Mouse (Mus musculus): Measurements from ENCODE around the gene Sec14l2. TPM values are rescaled to one million over a fixed set of nuclear protein-coding genes. Genes with fewer than 3 reads are reported as not detected.

Gene Sec14l2
- polyA plus RNA-seq, 2 experiments: 4.5 to 9.5 TPM

GRCm38 (mm10) chr11:4083316-4084078 is 39.7 kb downstream of the Sec14l2 start:
- H3K4me1 ChIP-seq (replicated peaks; ENCODE audit: control insufficient read depth in 2 of 2, insufficient read depth in 2 of 2, low read length in 1 of 2): no peaks in the 10 kb centered on the region
- H3K4me2 ChIP-seq (ENCODE audit: low read depth): no peak overlapping the region
- WGBS (ENCODE audit: insufficient replicate concordance): 32% methylated on average over 5 of the region's 5 CpGs
- H3K36me3 ChIP-seq (replicated peaks; ENCODE audit: control insufficient read depth, insufficient read depth, low read depth): no peaks in the 10 kb centered on the region
- no peak overlapping the region for H3K27ac ChIP-seq
- no peaks in the 10 kb centered on the region for H3K9me3 ChIP-seq (ENCODE audit: control insufficient read depth, low read length)
- DNase-seq (ENCODE audit: low read depth in 3 of 3, low spot score in 3 of 3): peak; percentile 36 to 46 (median 41)
- no peak overlapping the region for H3K4me3 ChIP-seq (ENCODE audit: insufficient read depth in 1 of 2, low read depth in 2 of 2, low read length in 2 of 2)
- no peak overlapping the region for H3K9ac ChIP-seq (replicated peaks)
- ATAC-seq (ENCODE audit: insufficient read depth): no peak
- TF ChIP-seq EP300 (IDR thresholded peaks at IDR 0.05; ENCODE audit: low read depth) (no peak), CTCF (IDR thresholded peaks at IDR 0.05; ENCODE audit: low read depth) (peak; percentile 87)
- H3K27me3 ChIP-seq (ENCODE audit: control insufficient read depth, insufficient read depth, low read length): no peaks in the 10 kb centered on the region

GRCm38 (mm10) chr11:4080219-4080618 is 43.0 kb downstream of the Sec14l2 start:
- Histone ChIP-seq H3K4me3 (ENCODE audit: insufficient read depth in 1 of 2, low read depth in 2 of 2, low read length in 2 of 2) (no peak overlapping the region), H3K4me1 (replicated peaks; ENCODE audit: control insufficient read depth in 2 of 2, insufficient read depth in 2 of 2, low read length in 1 of 2) (no peaks in the 10 kb centered on the region), H3K9ac (replicated peaks) (no peak overlapping the region), H3K9me3 (ENCODE audit: control insufficient read depth, low read length) (no peaks in the 10 kb centered on the region), H3K4me2 (ENCODE audit: low read depth) (no peak overlapping the region), H3K27ac (no peak overlapping the region), H3K36me3 (replicated peaks; ENCODE audit: control insufficient read depth, insufficient read depth, low read depth) (no peaks in the 10 kb centered on the region), H3K27me3 (ENCODE audit: control insufficient read depth, insufficient read depth, low read length) (no peaks in the 10 kb centered on the region)
- DNase-seq (ENCODE audit: low read depth in 3 of 3, low spot score in 3 of 3) (peak in 2 of 3 experiments; percentile 22), ATAC-seq (ENCODE audit: insufficient read depth) (no peak)
- TF ChIP-seq CTCF (IDR thresholded peaks at IDR 0.05; ENCODE audit: low read depth): peak; percentile 94
- TF ChIP-seq EP300 (IDR thresholded peaks at IDR 0.05; ENCODE audit: low read depth): no peak
- 10% methylated on average over 4 of the region's 4 CpGs for WGBS (ENCODE audit: insufficient replicate concordance)

GRCm38 (mm10) chr11:4078267-4078933 is 44.8 kb downstream of the Sec14l2 start:
- WGBS (ENCODE audit: insufficient replicate concordance): 56% methylated on average over 7 of the region's 7 CpGs
- ATAC-seq (ENCODE audit: insufficient read depth): no peak

GRCm38 (mm10) chr11:4076633-4077032 is 46.6 kb downstream of the Sec14l2 start:
- WGBS (ENCODE audit: insufficient replicate concordance): 14% methylated on average over 8 of the region's 8 CpGs
- ATAC-seq (ENCODE audit: insufficient read depth) (no peak), DNase-seq (ENCODE audit: low read depth in 3 of 3, low spot score in 3 of 3) (no peak)
- no peak overlapping the region for H3K4me2 ChIP-seq (ENCODE audit: low read depth)
- H3K4me1 ChIP-seq (replicated peaks; ENCODE audit: control insufficient read depth in 2 of 2, insufficient read depth in 2 of 2, low read length in 1 of 2): no peaks in the 10 kb centered on the region
- no peaks in the 10 kb centered on the region for H3K9me3 ChIP-seq (ENCODE audit: control insufficient read depth, low read length)
- no peaks in the 10 kb centered on the region for H3K27me3 ChIP-seq (ENCODE audit: control insufficient read depth, insufficient read depth, low read length)
- no peak overlapping the region for H3K9ac ChIP-seq (replicated peaks)
- H3K27ac ChIP-seq: no peak overlapping the region
- H3K36me3 ChIP-seq (replicated peaks; ENCODE audit: control insufficient read depth, insufficient read depth, low read depth): no peaks in the 10 kb centered on the region
- TF ChIP-seq CTCF (IDR thresholded peaks at IDR 0.05; ENCODE audit: low read depth) (no peak), EP300 (IDR thresholded peaks at IDR 0.05; ENCODE audit: low read depth) (no peak)
- no peak overlapping the region for H3K4me3 ChIP-seq (ENCODE audit: insufficient read depth in 1 of 2, low read depth in 2 of 2, low read length in 2 of 2)

More at GRCm38 (mm10) chr11:4078267-4078933, 44.8 kb downstream of the Sec14l2 start:
- Histone ChIP-seq H3K27me3 (ENCODE audit: control insufficient read depth, insufficient read depth, low read length) (no peaks in the 10 kb centered on the region), H3K9ac (replicated peaks) (no peak overlapping the region), H3K9me3 (ENCODE audit: control insufficient read depth, low read length) (no peaks in the 10 kb centered on the region), H3K4me1 (replicated peaks; ENCODE audit: control insufficient read depth in 2 of 2, insufficient read depth in 2 of 2, low read length in 1 of 2) (no peaks in the 10 kb centered on the region), H3K36me3 (replicated peaks; ENCODE audit: control insufficient read depth, insufficient read depth, low read depth) (no peaks in the 10 kb centered on the region), H3K27ac (no peak overlapping the region), H3K4me2 (ENCODE audit: low read depth) (no peak overlapping the region), H3K4me3 (ENCODE audit: insufficient read depth in 1 of 2, low read depth in 2 of 2, low read length in 2 of 2) (no peak overlapping the region)
- TF ChIP-seq CTCF (IDR thresholded peaks at IDR 0.05; ENCODE audit: low read depth): no peak
- no peak for TF ChIP-seq EP300 (IDR thresholded peaks at IDR 0.05; ENCODE audit: low read depth)
- DNase-seq (ENCODE audit: low read depth in 3 of 3, low spot score in 3 of 3): no peak

- no peak overlapping the region for H3K9ac ChIP-seq (replicated peaks)
- TF ChIP-seq EP300 (IDR thresholded peaks at IDR 0.05; ENCODE audit: low read depth) (no peak), CTCF (IDR thresholded peaks at IDR 0.05; ENCODE audit: low read depth) (no peak)
- WGBS (ENCODE audit: insufficient replicate concordance): 60% methylated on average over 1 of the region's 1 CpGs
- no peak for DNase-seq (ENCODE audit: low read depth in 3 of 3, low spot score in 3 of 3)
- H3K4me2 ChIP-seq (ENCODE audit: low read depth): no peak overlapping the region
- ATAC-seq (ENCODE audit: insufficient read depth): no peak
- H3K4me1 ChIP-seq (replicated peaks; ENCODE audit: control insufficient read depth in 2 of 2, insufficient read depth in 2 of 2, low read length in 1 of 2): no peaks in the 10 kb centered on the region
- H3K4me3 ChIP-seq (ENCODE audit: insufficient read depth in 1 of 2, low read depth in 2 of 2, low read length in 2 of 2): no peak overlapping the region
- no peaks in the 10 kb centered on the region for H3K9me3 ChIP-seq (ENCODE audit: control insufficient read depth, low read length)
- no peak overlapping the region for H3K27ac ChIP-seq
- no peaks in the 10 kb centered on the region for H3K27me3 ChIP-seq (ENCODE audit: control insufficient read depth, insufficient read depth, low read length)
- H3K36me3 ChIP-seq (replicated peaks; ENCODE audit: control insufficient read depth, insufficient read depth, low read depth): no peaks in the 10 kb centered on the region
Observed at GRCm38 (mm10) chr11:4069664-4070063, 53.6 kb downstream of the Sec14l2 start.
